Mouse (Mus musculus) MEL (cell line): Measurements from ENCODE around the gene Trex1. TPM values are rescaled to one million over a fixed set of nuclear protein-coding genes. Genes with fewer than 3 reads are reported as not detected.

Experiments
- DNase-seq: peaks from one replicate; pipeline ENCODE4 v3.0.0; 2011; ENCODE audit warnings: low read depth, low spot score
- H3K27ac ChIP-seq: 2 replicates; pipeline ENCODE4 v1.5.1; 2012; ENCODE audit warnings: low read depth, mild to moderate bottlenecking, control low read depth, low read length, moderate library complexity; ENCODE audit not compliant: control insufficient read depth
- H3K27me3 ChIP-seq, 2 experiments: fragments of 150-350 bp in 1 of 2; sonication (generic) in 1 of 2; 2 replicates each; pipeline ENCODE4 v1.6.1; 2012; ENCODE audit warnings: low read length in 2 of 2, mild to moderate bottlenecking in 2 of 2, improper control_type of control experiment in 1 of 2, moderate library complexity in 1 of 2; ENCODE audit not compliant: insufficient read depth in 2 of 2, control insufficient read depth in 1 of 2
- H3K36me3 ChIP-seq, 2 experiments: 2 replicates each; pipeline ENCODE4 v1.6.1; 2012 to 2014; ENCODE audit warnings: low read length in 2 of 2, improper control_type of control experiment in 1 of 2, inconsistent platforms in 1 of 2, mild to moderate bottlenecking in 1 of 2; ENCODE audit not compliant: insufficient read depth in 2 of 2, control insufficient read depth in 1 of 2
- H3K4me1 ChIP-seq, 2 experiments: fragments of 150-350 bp in 1 of 2; sonication (generic) in 1 of 2; 2 replicates each; pipeline ENCODE4 v1.6.1; 2012; ENCODE audit warnings: low read length in 2 of 2, improper control_type of control experiment in 1 of 2, mild to moderate bottlenecking in 1 of 2; ENCODE audit not compliant: insufficient read depth in 2 of 2, control insufficient read depth in 1 of 2
- H3K4me3 ChIP-seq, 2 experiments: fragments of 150-350 bp in 1 of 2; sonication (generic) in 1 of 2; 2 replicates each; pipeline ENCODE4 v1.5.1; 2012; ENCODE audit warnings: low read depth in 2 of 2, low read length in 2 of 2, mild to moderate bottlenecking in 2 of 2, moderate library complexity in 2 of 2, control low read depth in 1 of 2, improper control_type of control experiment in 1 of 2; ENCODE audit not compliant: control insufficient read depth in 1 of 2, insufficient read depth in 1 of 2
- H3K79me2 ChIP-seq: 2 replicates; pipeline ENCODE4 v1.6.1; 2012; ENCODE audit warnings: mild to moderate bottlenecking, low read length, moderate library complexity; ENCODE audit not compliant: control insufficient read depth, poor library complexity, insufficient read depth
- H3K9ac ChIP-seq: 2 replicates; pipeline ENCODE4 v1.6.1; 2012; ENCODE audit warnings: low read depth, mild to moderate bottlenecking, control low read depth, low read length, moderate library complexity; ENCODE audit not compliant: control insufficient read depth, poor library complexity, severe bottlenecking
- H3K9me3 ChIP-seq: fragments of 150-350 bp; sonication (generic); replicated peaks from 2 replicates; pipeline ENCODE4 v1.6.1; 2012; ENCODE audit warnings: mild to moderate bottlenecking, low read length, improper control_type of control experiment, moderate library complexity; ENCODE audit not compliant: insufficient read depth
- CHD1 ChIP-seq: IDR thresholded peaks from 2 replicates; pipeline ENCODE4 v1.6.1; 2012; ENCODE audit warnings: low read depth, mild to moderate bottlenecking, inconsistent platforms, low read length, improper control_type of control experiment
- CHD2 ChIP-seq: IDR thresholded peaks from 2 replicates; pipeline ENCODE4 v1.6.1; 2011; ENCODE audit warnings: low read length, improper control_type of control experiment
- CTCF ChIP-seq, 3 experiments: IDR thresholded peaks in 2 of 3; conservative IDR thresholded peaks in 1 of 3; 2 replicates each; pipeline ENCODE4 v1.5.1; 2011 to 2012; ENCODE audit warnings: low read length in 3 of 3, low read depth in 2 of 3, mild to moderate bottlenecking in 2 of 3, improper control_type of control experiment in 1 of 3, inconsistent platforms in 1 of 3, mixed read lengths in 1 of 3, moderate library complexity in 1 of 3; ENCODE audit not compliant: control insufficient read depth in 1 of 3, insufficient read depth in 1 of 3, poor library complexity in 1 of 3, severe bottlenecking in 1 of 3
- E2F4 ChIP-seq: IDR thresholded peaks from 2 replicates; pipeline ENCODE4 v1.6.1; 2011; ENCODE audit warnings: low read depth, low read length, improper control_type of control experiment, borderline replicate concordance
- ELF1 ChIP-seq: IDR thresholded peaks from 2 replicates; pipeline ENCODE4 v1.6.1; 2014; ENCODE audit warnings: low read depth, mild to moderate bottlenecking, inconsistent platforms, low read length, improper control_type of control experiment, moderate library complexity
- EP300 ChIP-seq, 2 experiments: IDR thresholded peaks; 2 replicates each; pipeline ENCODE4 v1.6.1; 2011; ENCODE audit warnings: improper control_type of control experiment in 2 of 2, low read length in 2 of 2, low read depth in 1 of 2, mild to moderate bottlenecking in 1 of 2
- GABPA ChIP-seq: IDR thresholded peaks from 2 replicates; pipeline ENCODE4 v1.6.1; 2012; ENCODE audit warnings: low read depth, mild to moderate bottlenecking, inconsistent platforms, low read length, improper control_type of control experiment, moderate library complexity
- MEF2A ChIP-seq: IDR thresholded peaks from 2 replicates; pipeline ENCODE4 v1.6.1; 2014; ENCODE audit warnings: low read depth, mild to moderate bottlenecking, inconsistent platforms, low read length, improper control_type of control experiment; ENCODE audit not compliant: poor library complexity, insufficient replicate concordance, severe bottlenecking; ENCODE audit errors: extremely low read depth
- MXI1 ChIP-seq: IDR thresholded peaks from 2 replicates; pipeline ENCODE4 v1.6.1; 2011; ENCODE audit warnings: mild to moderate bottlenecking, low read depth, low read length, improper control_type of control experiment
- MYB ChIP-seq: IDR thresholded peaks from 2 replicates; pipeline ENCODE4 v1.6.1; 2011; ENCODE audit warnings: mild to moderate bottlenecking, low read depth, low read length, improper control_type of control experiment
- POLR2AphosphoS5 ChIP-seq: IDR thresholded peaks from 2 replicates; pipeline ENCODE4 v1.6.1; 2012; ENCODE audit warnings: low read depth, borderline replicate concordance, mild to moderate bottlenecking, inconsistent platforms, low read length, moderate library complexity, mixed read lengths
- TBP ChIP-seq: IDR thresholded peaks from 2 replicates; pipeline ENCODE4 v1.8.0; 2011; ENCODE audit warnings: low read depth, low read length, improper control_type of control experiment
- TCF12 ChIP-seq: IDR thresholded peaks from 2 replicates; pipeline ENCODE4 v1.6.1; 2014; ENCODE audit warnings: low read depth, mild to moderate bottlenecking, inconsistent platforms, low read length, improper control_type of control experiment, moderate library complexity
- UBTF ChIP-seq: IDR thresholded peaks from 2 replicates; pipeline ENCODE4 v1.6.1; 2012; ENCODE audit warnings: low read depth, mild to moderate bottlenecking, inconsistent platforms, low read length, improper control_type of control experiment, moderate library complexity, borderline replicate concordance; ENCODE audit not compliant: insufficient read depth
- ZMIZ1 ChIP-seq: IDR thresholded peaks from 2 replicates; pipeline ENCODE4 v1.6.1; 2012; ENCODE audit warnings: low read depth, mild to moderate bottlenecking, inconsistent platforms, low read length, improper control_type of control experiment, moderate library complexity
- polyA plus RNA-seq, 2 experiments: library from polyadenylated mRNA; stranded (reverse) in 1 of 2; unstranded in 1 of 2; fragments of >175 nt in 1 of 2; fragments of >200 nt in 1 of 2; gene quantifications; 2 replicates each; pipeline versions ENCODE4 v1.2.1 to v1.2.4; 2012; ENCODE audit warnings: low replicate concordance in 2 of 2, low read depth in 1 of 2; ENCODE audit not compliant: insufficient read length in 2 of 2, insufficient read depth in 1 of 2, missing spikeins in 1 of 2
- total RNA-seq: library from RNA; depleted of rRNA; stranded (reverse); fragments of 300-350 nt; gene quantifications from 2 replicates; pipeline ENCODE4 v1.2.3, GENCODE M21; 2012

Trex1 gene
- total and polyA plus RNA-seq, 3 experiments, result 8.9 to 17.0 TPM; not detected in 1

DNA sequence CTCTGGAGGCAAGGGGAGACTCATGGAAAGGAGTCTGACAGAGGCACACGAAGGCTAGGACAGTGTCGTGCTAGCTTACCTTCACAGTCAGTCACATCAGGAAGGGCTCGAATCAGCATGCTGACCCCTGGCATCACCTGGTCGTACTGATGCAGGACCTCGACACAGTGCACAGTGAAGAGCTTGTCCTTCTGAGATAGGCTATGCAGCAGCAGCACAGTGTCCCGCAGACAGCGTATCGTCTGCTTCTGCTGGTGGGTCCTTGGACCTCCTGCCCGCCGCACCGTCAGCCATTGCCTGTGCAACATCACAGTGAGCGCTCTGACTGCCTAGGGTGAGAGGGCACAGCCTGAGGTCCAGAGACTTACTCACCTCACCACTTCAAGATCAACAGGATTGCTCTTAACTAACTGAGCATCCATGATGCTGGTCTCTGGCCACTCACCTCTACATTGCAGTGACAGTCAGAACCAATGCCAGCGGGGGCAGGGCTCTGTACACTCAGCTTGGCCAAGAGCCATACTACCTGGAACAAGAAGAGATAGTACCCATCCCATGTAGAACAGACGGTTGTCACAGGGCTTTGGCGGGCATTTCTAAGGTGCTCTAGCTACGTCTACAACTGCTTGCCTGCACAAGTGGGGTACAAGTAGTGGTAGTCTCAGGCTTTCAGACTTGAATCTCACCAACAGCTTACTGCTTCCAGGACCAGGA lies 807 bp upstream of the Trex1 start:
- H3K9me3 ChIP-seq, result no peaks in the 10 kb centered on the region
- TF ChIP-seq CTCF (IDR thresholded peaks at IDR 0.05 in 2 of 3, conservative IDR thresholded peaks at IDR 0.05 in 1 of 3; ENCODE audit: control insufficient read depth in 1 of 3, insufficient read depth in 1 of 3, low read depth in 2 of 3, low read length in 3 of 3, poor library complexity in 1 of 3, severe bottlenecking in 1 of 3), result no peak
- TF ChIP-seq UBTF, result no peak
- no peak for TF ChIP-seq POLR2AphosphoS5
- no peak for TF ChIP-seq E2F4
- no peak for TF ChIP-seq GABPA
- no peak for TF ChIP-seq MXI1
- TF ChIP-seq MEF2A, result no peak
- no peak for TF ChIP-seq ELF1
- TF ChIP-seq TCF12, result no peak
- TF ChIP-seq EP300 (IDR thresholded peaks at IDR 0.05; ENCODE audit: low read depth in 1 of 2, low read length in 2 of 2), result no peak
- no peak for TF ChIP-seq ZMIZ1
- no peak overlapping the region for H3K9ac ChIP-seq
- peaks cover 2% of the 10 kb centered on the region for H3K79me2 ChIP-seq
- H3K27me3 ChIP-seq, result no peaks in the 10 kb centered on the region
- no peak for DNase-seq
- H3K4me1 ChIP-seq, result peaks cover 3 to 27% of the 10 kb centered on the region in 2 experiments
- H3K27ac ChIP-seq, result no peak overlapping the region
- no peak overlapping the region for H3K4me3 ChIP-seq
- peaks cover 0 to 22% of the 10 kb centered on the region in 2 experiments; a peak in 2 of 4 replicates for H3K36me3 ChIP-seq

DNA sequence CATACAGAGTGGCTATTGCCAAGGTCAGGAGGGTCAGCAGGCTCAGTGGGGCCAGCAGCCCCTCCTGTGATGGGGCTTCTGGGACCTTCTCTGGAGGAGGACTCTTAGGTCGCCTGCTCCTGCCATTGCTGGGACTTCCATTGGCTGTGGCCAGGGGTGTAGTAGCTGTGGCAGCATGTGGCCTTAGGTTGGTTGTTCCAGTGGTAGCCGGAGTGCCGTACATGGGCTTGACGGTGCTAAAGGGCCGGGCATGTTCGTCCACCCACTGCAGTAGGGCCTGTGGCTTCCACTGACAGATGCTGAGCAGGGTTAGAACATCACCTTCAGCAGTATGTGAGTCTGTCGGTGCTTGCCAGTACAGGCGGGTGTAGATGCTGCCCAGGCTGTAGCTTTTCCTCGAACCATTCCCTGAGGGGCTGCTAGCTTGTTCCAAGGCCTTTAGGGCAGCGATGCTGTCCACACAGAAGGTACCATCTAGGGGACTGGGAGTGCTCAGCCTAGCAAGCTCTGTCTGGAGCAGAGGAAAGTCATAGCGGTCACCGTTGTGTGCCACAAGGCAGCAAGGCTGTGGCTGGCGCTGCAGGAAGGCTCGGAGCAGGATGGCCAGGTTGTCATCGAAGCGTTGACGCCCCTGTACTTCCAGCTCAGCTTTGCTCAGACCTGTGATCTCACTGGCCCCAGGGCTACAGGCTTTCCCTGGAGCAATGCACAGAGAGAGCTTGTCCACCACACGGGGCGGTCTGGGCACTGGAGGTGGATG lies 1.3 kb downstream of the Trex1 start:
- peaks cover 4% of the 10 kb centered on the region for H3K79me2 ChIP-seq
- no peaks in the 10 kb centered on the region for H3K9me3 ChIP-seq
- peak overlapping the region; percentile 51 for H3K9ac ChIP-seq
- H3K27me3 ChIP-seq, result no peaks in the 10 kb centered on the region
- no peak for DNase-seq
- peaks cover 0 to 26% of the 10 kb centered on the region in 2 experiments; a peak in 2 of 4 replicates for H3K36me3 ChIP-seq
- H3K4me1 ChIP-seq, result peaks cover 5 to 32% of the 10 kb centered on the region in 2 experiments
- H3K4me3 ChIP-seq, result no peak overlapping the region
- TF ChIP-seq MYB (no peak), CHD2 (no peak), TBP (no peak), CHD1 (no peak), MXI1 (no peak)
- peak overlapping the region; percentile 75 for H3K27ac ChIP-seq
